Mouse (Mus musculus): ENCODE measurements around the gene Cpne6.

Cpne6 gene

GRCm38 (mm10) chr14:55497449-55497821, 12.8 kb upstream of the Cpne6 start:
- DNase-seq (ENCODE audit: low read depth) = peak; percentile 90

DNA sequence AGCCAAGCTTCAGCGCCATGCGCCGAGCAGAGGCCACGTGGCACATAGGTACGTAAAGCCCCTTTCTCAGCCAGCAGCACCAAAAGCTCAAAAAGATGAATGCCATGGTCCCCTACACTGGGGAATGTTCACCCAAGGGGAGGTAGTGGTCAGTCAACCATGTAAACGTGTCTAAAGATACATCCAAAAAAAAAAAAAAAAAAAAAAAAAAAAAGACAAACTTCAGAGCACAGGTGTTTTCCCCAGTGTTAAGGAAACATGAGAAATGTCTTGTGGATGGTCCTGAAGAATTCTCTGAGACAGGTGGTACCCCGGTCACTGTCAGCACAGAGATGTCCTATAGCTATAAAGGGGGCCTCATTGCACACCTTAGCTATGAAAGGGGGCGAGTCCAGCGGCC, 4.6 kb upstream of the Cpne6 start:
- no peak for DNase-seq (ENCODE audit: low read depth)

DNA sequence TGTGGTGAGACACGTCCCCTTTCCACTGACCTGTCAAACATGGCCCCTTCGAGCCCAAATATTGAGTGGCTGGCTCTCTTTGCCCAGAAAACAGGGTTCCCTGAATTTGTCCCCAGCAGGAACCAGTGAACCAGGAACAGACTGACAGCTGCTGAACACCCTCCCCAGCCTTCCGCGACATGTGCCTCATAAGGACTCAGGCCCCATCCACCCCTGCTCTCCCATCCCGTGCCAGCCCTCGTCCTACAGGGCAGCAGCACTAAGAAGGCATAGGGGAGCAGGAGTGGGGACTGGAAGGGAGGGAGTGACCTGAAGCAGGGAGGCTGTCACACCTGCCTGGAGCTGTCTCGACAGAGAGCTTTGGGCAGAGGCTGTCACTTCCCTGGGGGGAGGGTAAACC, 2.4 kb upstream of the Cpne6 start:
- no peak for DNase-seq (ENCODE audit: low read depth)

DNA sequence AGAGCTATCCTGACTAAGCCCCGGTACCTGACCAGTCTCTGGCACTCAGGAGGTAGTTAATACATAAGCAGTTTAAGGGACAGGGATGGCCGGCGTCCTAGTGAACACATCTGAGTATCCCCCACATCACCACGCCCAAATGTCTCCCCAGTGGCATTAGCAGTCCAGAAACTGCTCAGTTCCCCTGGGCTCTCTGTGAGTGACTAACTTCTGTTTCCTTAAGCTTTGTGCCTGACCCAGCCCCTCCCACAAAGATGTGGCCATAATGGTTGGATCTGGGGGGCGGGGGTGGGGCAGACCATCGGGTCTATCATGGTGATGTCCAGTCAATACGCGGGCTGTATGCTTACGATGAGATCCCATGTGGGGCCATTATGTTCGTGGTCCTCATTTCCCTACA, 705 bp upstream of the Cpne6 start:
- DNase-seq (ENCODE audit: low read depth) = no peak

DNA sequence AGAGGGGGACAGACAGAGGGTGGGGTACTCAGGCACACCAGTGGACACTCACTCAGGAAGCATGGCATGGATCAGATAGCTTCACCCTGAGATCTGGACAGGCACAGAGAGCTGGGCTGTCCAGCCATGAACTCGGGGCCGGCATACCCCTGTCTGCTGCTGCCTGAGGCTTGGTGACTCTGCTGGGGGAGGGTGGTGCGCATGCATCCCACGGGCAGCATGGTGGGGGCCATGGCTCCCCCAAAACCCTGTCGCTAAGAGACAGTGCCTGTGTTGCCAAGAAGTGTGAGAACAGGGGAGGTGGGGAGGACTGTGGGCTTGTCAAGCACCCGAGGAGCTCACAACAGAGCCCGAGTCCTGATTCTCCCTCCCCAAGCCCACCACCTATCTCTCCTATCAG, 792 bp downstream of the Cpne6 start:
- no peak for DNase-seq (ENCODE audit: low read depth)

DNA sequence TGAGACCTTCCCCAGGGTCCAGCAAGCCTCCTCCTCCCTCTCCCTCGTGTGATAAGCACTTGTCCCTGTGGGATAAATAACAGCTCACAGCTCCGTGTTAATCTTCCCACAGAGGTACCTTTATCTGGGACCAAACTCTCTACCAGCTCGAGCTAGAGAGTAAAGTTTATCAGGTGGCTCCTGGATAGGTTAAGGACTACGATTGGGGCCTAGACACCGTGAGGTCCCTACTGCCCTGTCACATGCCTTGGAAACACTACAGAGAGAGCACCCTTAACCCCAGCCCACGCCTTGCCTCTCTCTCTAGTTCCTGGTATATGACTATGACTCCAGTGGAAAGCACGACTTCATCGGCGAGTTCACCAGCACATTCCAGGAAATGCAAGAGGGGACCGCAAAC, 3.7 kb downstream of the Cpne6 start:
- DNase-seq (ENCODE audit: low read depth) = no peak

DNA sequence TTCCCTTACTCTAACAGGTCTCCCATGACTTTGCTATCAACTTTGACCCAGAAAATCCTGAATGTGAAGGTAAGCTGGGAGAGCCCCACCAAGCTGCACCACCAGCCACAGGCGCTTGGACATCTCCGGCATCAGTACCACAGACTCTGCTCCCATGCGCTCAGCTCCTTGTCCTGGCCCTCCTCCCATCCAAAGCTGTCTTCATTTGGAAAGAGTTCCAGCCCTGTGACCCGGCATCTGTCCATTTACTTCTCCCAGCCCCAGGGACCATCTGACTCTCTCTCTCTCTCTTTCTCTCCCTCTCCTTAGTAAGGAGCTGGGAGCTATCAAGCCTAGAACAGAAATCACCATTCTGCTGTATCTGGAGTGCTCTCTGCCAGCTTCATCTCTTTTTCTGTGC, 5.6 kb downstream of the Cpne6 start:
- DNase-seq (ENCODE audit: low read depth) = no peak

DNA sequence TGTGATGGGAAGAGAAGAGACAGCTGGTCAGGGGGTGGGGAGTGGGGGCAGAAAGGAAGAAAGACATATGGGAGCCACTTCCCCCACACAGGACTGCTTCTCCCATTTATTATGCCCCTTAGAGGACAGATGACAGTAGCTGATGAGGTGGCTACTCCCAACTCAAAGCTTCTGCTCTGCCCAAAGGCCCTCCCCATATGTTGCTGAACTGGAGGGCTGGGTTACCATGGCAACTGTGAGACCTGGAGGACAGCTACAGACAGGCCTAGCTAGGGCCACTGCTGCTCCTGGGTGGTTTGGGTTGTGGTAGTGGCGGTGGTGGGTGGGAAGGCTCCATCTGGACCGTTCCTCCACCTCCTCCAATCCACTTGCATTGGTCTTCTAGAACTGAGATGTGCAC, 8.7 kb downstream of the Cpne6 start:
- no peak for DNase-seq (ENCODE audit: low read depth)

GRCm38 (mm10) chr14:55519604-55520003, 9.4 kb downstream of the Cpne6 start:
- no peak for DNase-seq (ENCODE audit: low read depth)

GRCm38 (mm10) chr14:55520451-55521361, 10.5 kb downstream of the Cpne6 start:
- peak; percentile 47 for DNase-seq (ENCODE audit: low read depth)

GRCm38 (mm10) chr14:55524062-55524461, 13.8 kb downstream of the Cpne6 start:
- DNase-seq (ENCODE audit: low read depth) = no peak

- DNase-seq (ENCODE audit: low read depth) = no peak
Measured at GRCm38 (mm10) chr14:55524785-55525184, 14.5 kb downstream of the Cpne6 start, which contains the start of gene Nrl. Nrl (minus strand) TSS chr14:55524981.

DNA sequence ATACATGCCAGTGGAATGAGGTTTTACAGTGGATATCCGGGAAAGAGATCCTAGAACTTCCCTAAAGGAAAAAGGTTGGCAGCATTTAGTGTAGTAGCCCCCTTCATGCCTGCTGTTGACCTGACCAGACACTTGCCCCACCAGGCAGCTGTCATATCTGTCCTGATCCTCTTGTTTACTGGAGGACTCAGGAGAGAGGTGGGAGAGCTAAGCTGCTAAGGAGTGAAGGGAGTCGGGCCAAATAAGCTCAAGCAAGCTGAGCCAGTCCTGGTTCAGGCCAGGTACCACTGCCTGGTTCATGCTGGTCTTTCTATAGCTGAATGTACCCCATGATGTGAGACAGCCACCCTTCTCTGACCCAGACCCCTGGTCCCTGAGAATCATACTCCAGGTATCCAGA, 16.4 kb downstream of the Cpne6 start:
- no peak for DNase-seq (ENCODE audit: low read depth)

DNA sequence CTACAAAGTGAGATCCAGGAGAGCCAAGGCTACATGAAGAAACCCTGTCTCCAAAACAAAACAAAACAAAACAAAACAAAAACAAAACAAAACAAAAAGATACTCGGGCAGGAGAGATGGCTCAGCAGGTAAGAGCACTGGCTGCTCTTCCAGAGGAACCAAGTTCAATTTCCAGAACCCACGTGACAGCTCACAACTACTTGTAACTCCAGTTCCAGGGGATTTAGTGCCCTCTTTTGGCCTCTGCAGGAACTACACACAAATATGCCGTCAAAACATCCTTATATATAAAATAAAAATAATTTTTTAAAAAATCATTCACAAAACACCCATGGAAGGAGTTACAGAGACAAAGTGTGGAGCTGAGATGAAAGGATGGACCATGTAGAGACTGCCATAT, 17.7 kb downstream of the Cpne6 start:
- DNase-seq (ENCODE audit: low read depth) = peak; percentile 72

DNA sequence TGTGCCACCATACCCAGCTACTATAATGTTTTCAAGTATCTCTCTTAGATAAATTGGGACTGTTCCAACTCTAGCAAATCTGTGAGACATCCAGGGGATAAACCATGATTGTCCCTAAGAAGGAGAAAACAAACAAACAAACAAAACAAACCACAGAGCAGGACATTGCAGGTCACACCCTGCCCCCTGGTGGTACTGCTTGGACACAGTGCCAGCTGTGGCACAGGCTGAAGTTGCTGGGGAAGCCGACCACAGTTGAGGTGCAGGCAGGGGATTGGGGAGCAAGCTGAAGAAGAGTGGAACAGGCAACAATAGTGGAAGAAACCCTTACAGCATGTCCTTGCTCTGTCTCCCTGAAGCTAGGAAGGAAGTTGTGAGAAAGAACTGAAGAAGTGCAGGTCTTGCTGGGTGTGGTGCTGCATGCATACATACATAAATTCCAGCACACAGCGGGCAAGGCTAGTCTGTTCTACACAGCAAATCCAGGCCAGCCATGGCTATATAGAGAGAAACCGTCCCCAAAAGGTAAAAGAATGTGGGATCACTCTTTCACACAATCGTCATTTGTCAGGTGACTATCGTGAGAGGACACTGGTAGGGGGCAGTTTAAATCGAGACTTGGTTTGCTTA, 26.0 kb downstream of the Cpne6 start:
- DNase-seq (ENCODE audit: low read depth) = peak; percentile 52

- peak; percentile 55 for DNase-seq (ENCODE audit: low read depth)
Measured at GRCm38 (mm10) chr14:55540067-55540786, 30.0 kb downstream of the Cpne6 start, which contains the start of gene Pck2. Pck2 (plus strand) TSS chr14:55540266.

- DNase-seq (ENCODE audit: low read depth) = peak; percentile 73
Measured at GRCm38 (mm10) chr14:55540787-55541321, 30.6 kb downstream of the Cpne6 start.

DNA sequence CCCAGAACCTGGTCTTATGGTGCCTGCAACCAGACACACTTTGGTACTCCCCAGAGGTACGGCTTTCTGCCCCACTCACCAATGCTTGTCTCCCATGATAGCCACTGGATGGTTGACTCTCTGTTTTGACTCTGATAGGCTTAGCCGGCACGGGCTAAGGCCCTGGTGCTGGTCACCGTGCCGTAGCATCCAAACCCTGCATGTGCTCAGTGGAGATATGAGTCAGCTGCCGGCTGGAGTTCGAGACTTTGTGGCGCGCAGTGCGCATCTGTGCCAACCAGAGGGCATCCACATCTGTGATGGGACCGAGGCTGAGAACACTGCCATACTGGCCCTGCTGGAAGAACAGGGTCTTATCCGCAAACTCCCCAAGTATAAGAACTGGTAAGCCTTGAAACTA, 32.0 kb downstream of the Cpne6 start:
- DNase-seq (ENCODE audit: low read depth) = no peak

DNA sequence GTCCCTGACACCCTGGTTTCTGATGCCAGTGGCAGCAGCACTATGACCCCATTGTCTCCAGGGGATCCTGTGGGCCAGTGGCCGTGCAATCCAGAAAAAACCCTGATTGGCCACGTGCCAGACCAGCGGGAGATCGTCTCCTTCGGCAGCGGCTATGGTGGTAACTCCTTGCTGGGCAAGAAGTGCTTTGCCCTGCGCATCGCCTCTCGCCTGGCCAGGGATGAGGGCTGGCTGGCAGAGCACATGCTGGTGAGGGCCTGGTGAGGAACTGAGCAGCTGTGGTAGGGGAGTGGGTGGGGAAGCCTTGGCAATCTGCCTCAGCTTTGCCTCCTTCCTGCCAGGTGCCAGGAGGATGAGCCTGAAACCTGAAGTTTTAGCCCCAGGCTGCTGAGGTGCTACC, 34.1 kb downstream of the Cpne6 start:
- DNase-seq (ENCODE audit: low read depth) = no peak

GRCm38 (mm10) chr14:55550191-55550590, 39.9 kb downstream of the Cpne6 start:
- DNase-seq (ENCODE audit: low read depth) = no peak

DNA sequence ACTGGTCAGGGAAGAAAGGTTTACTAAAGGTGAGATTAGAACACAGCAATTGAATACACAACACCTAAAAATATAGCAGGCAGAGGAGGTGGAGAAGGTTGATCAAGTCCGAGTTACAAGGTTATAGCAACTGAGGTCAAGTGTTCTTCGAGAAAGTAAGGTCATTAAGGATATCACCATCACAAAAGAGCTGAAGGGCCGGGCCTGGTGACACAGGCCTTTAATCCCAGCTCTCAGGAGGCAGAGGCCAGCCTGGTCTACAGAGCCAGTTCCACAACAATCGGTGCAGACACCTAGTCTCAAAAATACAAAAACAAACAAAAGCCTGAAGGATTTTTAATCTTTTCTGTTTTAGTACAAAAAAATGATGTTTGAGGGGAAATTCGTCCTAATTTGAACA, 41.1 kb downstream of the Cpne6 start:
- DNase-seq (ENCODE audit: low read depth) = no peak

- DNase-seq (ENCODE audit: low read depth) = no peak
Measured at GRCm38 (mm10) chr14:55551794-55552193, 41.5 kb downstream of the Cpne6 start.

DNA sequence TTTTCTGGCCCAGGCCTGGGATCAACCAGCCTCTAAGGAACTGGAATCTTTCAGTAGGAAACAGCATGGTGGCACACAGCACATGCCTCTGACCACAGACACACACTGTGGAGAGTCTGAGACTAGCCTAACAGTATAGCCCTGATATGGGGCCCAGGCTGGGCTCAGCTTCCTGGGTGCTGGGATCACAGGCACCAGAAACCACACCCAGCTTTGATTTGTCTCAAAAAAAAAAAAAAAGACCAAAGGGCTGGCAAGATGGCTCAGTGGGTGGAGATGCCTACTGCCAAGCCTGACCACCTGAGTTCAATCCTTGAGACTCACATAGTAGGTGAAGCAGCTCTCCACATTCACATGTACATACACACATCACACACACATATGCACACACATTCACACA, 44.4 kb downstream of the Cpne6 start:
- peak; percentile 47 for DNase-seq (ENCODE audit: low read depth)
